Mouse (Mus musculus) C2C12 (cell line): ENCODE results near the gene Tns4. TPM values are rescaled to one million over a fixed set of nuclear protein-coding genes. Genes with fewer than 3 reads are reported as not detected.

ENCODE experiments used
- H3K27me3 ChIP-seq: one replicate; pipeline ENCODE4 v1.6.1; 2011; ENCODE audit not compliant: control insufficient read depth, insufficient read depth, insufficient read length
- H3K36me3 ChIP-seq: one replicate; pipeline ENCODE4 v1.6.1; 2011; ENCODE audit not compliant: control insufficient read depth, insufficient read depth
- H3K4me3 ChIP-seq: one replicate; pipeline ENCODE4 v1.5.1; 2011; ENCODE audit warnings: mild to moderate bottlenecking, control low read depth; ENCODE audit not compliant: poor library complexity, insufficient read depth, severe bottlenecking
- H3K79me2 ChIP-seq: one replicate; pipeline ENCODE4 v1.6.1; 2011; ENCODE audit not compliant: control insufficient read depth, insufficient read depth
- H3K79me3 ChIP-seq: one replicate; pipeline ENCODE4 v1.6.1; 2011; ENCODE audit warnings: low read depth, control low read depth
- H3ac ChIP-seq: one replicate; pipeline ENCODE3; 2011; ENCODE audit warnings: low read depth; ENCODE audit not compliant: control insufficient read depth, insufficient read length
- CEBPB ChIP-seq: IDR thresholded peaks from one replicate; pipeline ENCODE4 v1.6.1; 2011; ENCODE audit warnings: low read depth, mild to moderate bottlenecking, control low read depth, moderate library complexity
- CTCF ChIP-seq: IDR thresholded peaks from one replicate; pipeline ENCODE4 v1.5.1; 2011; ENCODE audit not compliant: control insufficient read depth, insufficient read depth, insufficient read length
- FOSL1 ChIP-seq: IDR thresholded peaks from one replicate; pipeline ENCODE4 v1.8.0; 2011; ENCODE audit warnings: mild to moderate bottlenecking, low read length; ENCODE audit not compliant: poor library complexity, insufficient read depth, severe bottlenecking
- MAX ChIP-seq: IDR thresholded peaks from one replicate; pipeline ENCODE4 v1.6.1; 2011; ENCODE audit warnings: mild to moderate bottlenecking, control low read depth
- MYOD1 ChIP-seq: IDR thresholded peaks from one replicate; pipeline ENCODE4 v1.6.1; 2011; ENCODE audit warnings: low read depth; ENCODE audit not compliant: control insufficient read depth, insufficient read length
- MYOG ChIP-seq: IDR thresholded peaks from one replicate; pipeline ENCODE4 v1.6.1; 2011; ENCODE audit not compliant: control insufficient read depth, insufficient read length; ENCODE audit errors: extremely low read depth
- USF1 ChIP-seq: IDR thresholded peaks from one replicate; pipeline ENCODE4 v1.6.1; 2011; ENCODE audit warnings: low read depth, mild to moderate bottlenecking, control low read depth, moderate library complexity
- polyA plus RNA-seq: library from polyadenylated mRNA; unstranded; fragments of >200 nt; fragmentation: generic; extraction: Trizol; gene quantifications from one replicate; pipeline ENCODE4 v1.2.1, GENCODE M21; 2012; ENCODE audit warnings: missing spikeins

The Tns4 gene
- polyA plus RNA-seq, 1 experiment: 0.18 TPM

DNA sequence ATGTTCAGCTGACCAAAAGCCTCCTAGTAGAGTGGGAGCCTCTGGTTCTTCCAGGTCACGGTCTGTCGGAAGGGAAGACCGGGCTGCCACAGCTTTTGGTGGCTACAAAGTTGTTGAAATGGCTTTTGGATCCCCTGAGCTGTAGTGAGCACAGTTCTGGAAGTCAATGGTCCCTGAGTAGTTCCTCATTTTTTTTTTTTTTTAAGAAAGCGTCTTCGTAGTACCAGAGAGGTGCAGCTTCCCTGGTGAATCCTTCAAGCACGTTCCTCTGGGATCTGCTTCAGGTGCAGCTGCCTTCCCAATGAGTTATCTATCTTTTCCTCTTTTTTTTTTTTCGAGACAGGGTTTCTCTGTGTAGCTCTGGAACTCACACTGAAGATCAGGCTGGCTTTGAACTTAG, 4.6 kb upstream of the Tns4 start:
- Histone ChIP-seq H3K79me3 (no peaks in the 10 kb centered on the region), H3K79me2 (no peaks in the 10 kb centered on the region), H3ac (no peak overlapping the region), H3K27me3 (no peaks in the 10 kb centered on the region), H3K36me3 (no peaks in the 10 kb centered on the region), H3K4me3 (no peak overlapping the region)
- TF ChIP-seq CTCF (no peak), USF1 (no peak), FOSL1 (no peak), MYOD1 (no peak), MAX (no peak)

DNA sequence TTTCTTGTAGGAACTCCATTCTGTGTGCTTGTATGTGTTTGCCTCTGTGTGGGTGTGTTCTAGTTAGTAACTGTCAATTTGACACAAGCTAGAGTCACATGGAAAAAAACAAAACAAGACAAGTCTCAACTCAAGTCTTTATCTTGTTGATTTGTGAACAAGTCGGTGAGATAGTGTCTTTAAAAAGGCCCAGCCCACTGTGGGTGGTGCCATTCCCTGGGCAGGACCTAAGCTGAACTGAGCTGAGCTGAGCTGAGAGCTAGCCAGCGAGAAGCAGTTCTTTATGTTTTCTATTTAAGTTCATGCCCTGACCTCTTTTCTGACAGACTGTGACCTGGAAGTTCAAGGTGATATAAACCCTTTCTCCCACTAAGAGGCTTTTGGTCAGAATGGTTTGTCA, 2.6 kb upstream of the Tns4 start:
- H3K4me3 ChIP-seq: no peak overlapping the region
- no peaks in the 10 kb centered on the region for H3K36me3 ChIP-seq
- H3K27me3 ChIP-seq: no peaks in the 10 kb centered on the region
- no peaks in the 10 kb centered on the region for H3K79me3 ChIP-seq
- no peak overlapping the region for H3ac ChIP-seq
- no peaks in the 10 kb centered on the region for H3K79me2 ChIP-seq
- TF ChIP-seq CEBPB (no peak), MYOG (no peak), CTCF (no peak), FOSL1 (no peak), MAX (no peak)

DNA sequence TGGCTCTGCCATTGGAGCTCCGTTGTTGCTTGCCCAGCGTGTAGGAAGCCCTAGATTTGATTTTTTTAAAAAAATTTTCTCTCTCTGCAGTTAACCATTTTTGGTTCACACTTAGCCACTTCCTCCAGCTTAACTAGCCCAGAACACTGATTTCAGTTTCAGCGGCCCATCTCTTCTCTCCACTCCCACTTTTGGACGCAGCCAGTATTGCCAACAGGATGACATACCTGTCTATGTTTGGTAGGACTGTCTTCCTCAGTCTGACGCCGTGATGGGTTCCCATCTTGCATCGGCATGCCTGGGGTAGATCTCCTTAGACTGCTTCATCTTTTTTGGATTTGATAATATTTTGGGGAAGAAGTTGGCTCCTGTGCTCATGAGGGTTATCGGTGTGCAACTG, 1.3 kb upstream of the Tns4 start:
- Histone ChIP-seq H3K79me2 (no peaks in the 10 kb centered on the region), H3K36me3 (no peaks in the 10 kb centered on the region), H3ac (no peak overlapping the region), H3K27me3 (no peaks in the 10 kb centered on the region), H3K4me3 (no peak overlapping the region), H3K79me3 (no peaks in the 10 kb centered on the region)
- TF ChIP-seq MAX: no peak
- no peak for TF ChIP-seq MYOG
- no peak for TF ChIP-seq CEBPB
- no peak for TF ChIP-seq FOSL1
- TF ChIP-seq MYOD1: no peak
- TF ChIP-seq USF1: no peak
- no peak for TF ChIP-seq CTCF

DNA sequence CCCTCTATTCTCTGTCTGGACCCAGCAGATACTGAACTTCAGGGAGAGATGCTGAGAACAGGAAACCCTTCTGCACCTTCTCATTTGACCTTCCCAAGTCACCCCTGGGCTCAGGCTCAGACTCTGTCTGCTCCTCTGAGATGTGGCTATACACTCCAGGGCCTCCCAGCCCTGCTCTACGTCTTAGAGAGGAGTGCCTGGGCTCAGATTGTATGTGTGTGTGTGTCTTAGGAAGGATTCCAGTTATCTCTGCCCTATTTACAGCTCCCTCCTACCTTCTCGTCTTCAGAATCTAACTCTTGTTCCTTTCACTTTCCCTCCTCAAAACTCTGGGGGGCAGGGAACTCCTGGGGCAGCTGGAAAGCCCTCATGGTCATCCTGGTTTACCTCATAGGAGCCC, 620 bp downstream of the Tns4 start:
- TF ChIP-seq CTCF (no peak), FOSL1 (no peak), MAX (no peak), MYOG (no peak), CEBPB (no peak), MYOD1 (no peak), USF1 (no peak)
- Histone ChIP-seq H3K79me3 (no peaks in the 10 kb centered on the region), H3K27me3 (no peaks in the 10 kb centered on the region), H3ac (no peak overlapping the region), H3K79me2 (no peaks in the 10 kb centered on the region), H3K36me3 (no peaks in the 10 kb centered on the region), H3K4me3 (no peak overlapping the region)

DNA sequence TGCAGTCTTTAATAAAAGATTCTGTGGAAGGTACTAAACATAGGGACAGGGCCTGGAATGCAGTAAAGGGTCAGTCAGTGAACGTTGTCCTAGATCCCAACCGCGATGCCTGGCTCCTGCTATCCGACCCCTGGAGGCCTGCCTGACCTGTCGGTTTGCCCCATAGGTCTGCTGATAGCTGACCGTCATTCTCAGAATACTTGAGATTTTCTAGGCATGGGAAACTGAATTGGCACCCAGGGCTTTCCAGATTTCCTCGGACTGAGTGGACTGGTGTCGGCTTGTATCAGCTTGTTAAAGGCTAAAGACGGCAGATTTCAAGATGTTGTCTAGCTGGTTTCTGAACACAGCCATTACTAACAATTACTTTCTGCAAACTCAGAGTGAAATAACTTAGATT, 4.7 kb downstream of the Tns4 start:
- Histone ChIP-seq H3K79me2 (no peaks in the 10 kb centered on the region), H3K4me3 (no peak overlapping the region), H3K79me3 (no peaks in the 10 kb centered on the region), H3K36me3 (no peaks in the 10 kb centered on the region), H3K27me3 (no peaks in the 10 kb centered on the region), H3ac (no peak overlapping the region)
- TF ChIP-seq MYOD1: no peak
- TF ChIP-seq MYOG: no peak
- no peak for TF ChIP-seq FOSL1
- no peak for TF ChIP-seq CEBPB
- TF ChIP-seq USF1: no peak
- no peak for TF ChIP-seq MAX
- TF ChIP-seq CTCF: no peak

DNA sequence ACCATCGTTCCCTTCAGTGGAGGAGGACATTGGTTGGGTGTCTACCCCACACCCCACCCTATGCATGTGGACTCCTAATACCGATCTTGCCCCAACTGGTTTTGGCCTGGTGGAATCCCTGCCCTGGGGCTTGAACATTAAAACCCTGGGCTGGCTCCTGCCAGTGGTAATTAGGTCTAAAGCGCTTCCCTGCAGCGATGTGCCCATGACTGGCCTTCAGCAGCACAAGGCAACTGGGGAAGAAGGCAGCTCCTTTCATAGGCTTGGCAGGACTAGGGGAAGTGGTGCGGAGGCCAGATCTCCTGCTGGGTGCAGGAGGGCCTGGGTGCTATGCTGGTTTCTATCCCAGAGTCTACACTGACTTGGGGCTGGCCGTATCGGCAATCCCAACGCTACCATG, 5.6 kb downstream of the Tns4 start:
- no peak overlapping the region for H3ac ChIP-seq
- H3K36me3 ChIP-seq: no peaks in the 10 kb centered on the region
- no peak overlapping the region for H3K4me3 ChIP-seq
- H3K79me3 ChIP-seq: no peaks in the 10 kb centered on the region
- no peaks in the 10 kb centered on the region for H3K27me3 ChIP-seq
- TF ChIP-seq MAX (no peak), MYOG (no peak), MYOD1 (no peak), CEBPB (no peak), CTCF (no peak), USF1 (no peak), FOSL1 (no peak)
- no peaks in the 10 kb centered on the region for H3K79me2 ChIP-seq
